Mouse (Mus musculus): Measurements from ENCODE around the gene Ahrr. TPM values are rescaled to one million over a fixed set of nuclear protein-coding genes. Genes with fewer than 3 reads are reported as not detected.
A peak's percentile ranks its signal among the peaks of the same experiment; 100 is the strongest.

The Ahrr gene
- polyA plus RNA-seq, 1 experiment, result 0.16 TPM

DNA sequence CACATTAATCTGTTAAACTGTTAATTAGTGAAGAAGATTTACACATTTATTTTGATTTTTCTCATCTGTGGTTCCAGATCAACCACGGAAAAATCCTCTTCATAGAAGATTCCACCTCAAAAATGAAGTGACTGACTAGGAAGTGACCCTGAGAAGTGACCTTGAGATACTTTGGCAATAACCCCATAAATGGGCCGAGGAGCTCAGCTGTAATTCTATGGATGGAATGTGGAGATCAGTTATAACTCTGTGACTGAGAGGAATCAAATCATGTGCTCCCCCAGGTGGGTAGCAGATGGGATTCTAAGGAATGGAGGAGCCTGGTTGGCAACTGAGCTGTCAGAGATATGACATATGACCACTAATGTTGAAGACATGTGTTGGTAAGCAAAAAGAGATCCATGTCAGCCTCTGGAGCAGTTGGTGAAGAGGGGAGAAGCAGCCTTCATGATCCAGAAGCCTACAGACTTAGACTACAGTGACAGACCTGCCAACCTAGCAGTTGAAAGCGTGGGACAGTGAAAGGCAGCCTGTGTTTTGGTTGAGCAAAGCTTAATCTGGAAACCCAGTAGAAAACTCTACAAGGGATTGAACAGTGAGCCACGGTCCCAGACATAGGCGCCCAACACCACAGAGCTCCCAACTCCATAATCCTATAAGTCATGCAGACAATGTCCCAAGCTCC is 109.0 kb downstream of the Ahrr start:
- TF ChIP-seq GATA1 (IDR thresholded peaks at IDR 0.05; ENCODE audit: borderline replicate concordance, low read length), result no peak
- no peak for TF ChIP-seq FLI1 (IDR thresholded peaks at IDR 0.05; ENCODE audit: low read length)
- 0 out of 2 replicates have a peak, but pooled peaks cover 4% of the 10 kb centered on the region for H3K4me1 ChIP-seq

DNA sequence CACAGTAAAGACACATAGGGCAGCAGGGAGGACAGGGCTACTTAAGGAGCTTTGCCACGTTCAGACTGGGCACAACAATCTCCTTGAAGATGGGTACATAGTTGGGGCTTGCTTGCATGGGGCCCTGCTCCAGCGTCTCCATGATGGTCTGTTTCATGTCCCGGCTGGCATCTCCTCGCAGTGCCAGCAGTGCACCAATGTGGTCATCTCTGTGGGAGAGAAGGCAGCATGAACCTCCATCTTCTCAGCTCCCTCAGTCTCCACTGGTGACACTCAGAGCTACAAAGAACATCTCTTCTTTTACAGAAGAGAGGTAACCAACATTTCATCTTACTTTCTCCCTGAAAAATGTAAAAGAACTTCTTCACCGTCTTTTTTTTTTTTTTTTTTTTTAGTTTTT is 120.1 kb downstream of the Ahrr start:
- no peak overlapping the region for H3K4me3 ChIP-seq (replicated peaks)
- H3K4me1 ChIP-seq, result peaks cover 5% of the 10 kb centered on the region; the same call in 1 of the 2 replicates
- no peak for TF ChIP-seq GATA1 (IDR thresholded peaks at IDR 0.05; ENCODE audit: borderline replicate concordance, low read length)
- no peak for TF ChIP-seq FLI1 (IDR thresholded peaks at IDR 0.05; ENCODE audit: low read length)
- H3K9me3 ChIP-seq, result no peaks in the 10 kb centered on the region
- peaks cover 2% of the 10 kb centered on the region for H3K27me3 ChIP-seq (replicated peaks)
- peaks cover 73% of the 10 kb centered on the region for H3K36me3 ChIP-seq (replicated peaks; ENCODE audit: low read length)

More for the DNA sequence above, 109.0 kb downstream of the Ahrr start:
- Histone ChIP-seq H3K27me3 (replicated peaks) (no peaks in the 10 kb centered on the region), H3K9me3 (no peaks in the 10 kb centered on the region), H3K36me3 (replicated peaks; ENCODE audit: low read length) (peaks cover 62% of the 10 kb centered on the region), H3K4me3 (replicated peaks) (no peak overlapping the region)

DNA sequence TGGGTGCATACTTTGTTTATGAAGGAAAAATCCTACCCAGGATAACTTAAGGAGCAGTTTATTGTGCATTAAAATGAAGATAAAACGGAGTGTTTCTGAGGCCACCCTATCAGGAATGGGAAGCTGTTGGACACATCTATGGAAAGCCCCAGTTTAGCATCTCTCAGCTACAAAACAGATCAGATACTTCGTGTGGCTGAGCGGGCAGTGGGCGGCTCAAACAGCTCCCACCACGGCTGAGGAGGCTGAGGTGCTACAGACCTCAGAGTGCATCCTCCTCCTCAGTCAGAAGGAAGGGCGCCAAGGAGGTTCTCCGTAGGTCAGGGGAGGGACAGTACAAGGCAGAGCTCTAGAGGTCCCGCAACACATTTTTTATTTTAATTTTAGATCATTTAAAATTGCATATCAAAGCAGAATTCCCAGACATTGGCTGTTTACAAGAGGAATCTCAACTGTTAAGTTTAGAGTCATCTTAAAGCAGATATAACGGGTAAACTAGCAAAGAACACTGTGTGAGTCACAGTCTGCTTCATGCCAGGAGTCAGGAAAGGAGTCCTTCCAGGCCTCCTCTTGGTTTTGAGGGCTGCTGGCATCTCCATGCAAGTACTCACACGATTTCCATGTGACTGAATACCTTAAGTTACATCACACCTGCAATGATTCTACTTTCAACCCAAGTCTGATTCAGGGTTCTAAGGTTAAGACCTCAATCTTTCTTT is 122.5 kb downstream of the Ahrr start:
- Histone ChIP-seq H3K4me3 (replicated peaks) (no peak overlapping the region), H3K36me3 (replicated peaks; ENCODE audit: low read length) (peaks cover 54% of the 10 kb centered on the region), H3K4me1 (peaks cover 12% of the 10 kb centered on the region; the same call in 1 of the 2 replicates), H3K9me3 (peaks cover 4% of the 10 kb centered on the region), H3K27me3 (replicated peaks) (peaks cover 18% of the 10 kb centered on the region)
- no peak for TF ChIP-seq FLI1 (IDR thresholded peaks at IDR 0.05; ENCODE audit: low read length)
- no peak for TF ChIP-seq GATA1 (IDR thresholded peaks at IDR 0.05; ENCODE audit: borderline replicate concordance, low read length)

DNA sequence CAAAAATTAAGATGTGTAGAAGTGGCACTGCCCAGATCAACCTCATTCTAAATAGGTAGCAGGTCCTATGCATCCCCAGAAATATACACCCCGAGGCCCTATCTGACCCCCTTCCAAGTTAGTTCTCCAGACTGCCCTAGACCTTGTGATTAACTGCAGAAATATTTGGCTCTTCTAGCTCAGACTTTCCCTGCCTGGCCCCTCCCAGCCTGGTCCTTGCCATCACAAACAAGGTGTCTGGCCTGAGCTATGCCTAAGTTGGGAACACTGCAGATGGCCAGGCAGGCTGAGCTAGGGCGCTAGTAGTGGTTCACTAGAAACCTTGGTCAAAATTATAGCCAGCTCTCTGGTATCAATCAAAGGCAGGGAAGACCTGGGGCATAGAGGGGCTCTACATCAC is 124.6 kb downstream of the Ahrr start:
- H3K9me3 ChIP-seq, result peaks cover 9% of the 10 kb centered on the region
- peaks cover 12% of the 10 kb centered on the region; the same call in 1 of the 2 replicates for H3K4me1 ChIP-seq
- TF ChIP-seq FLI1 (IDR thresholded peaks at IDR 0.05; ENCODE audit: low read length), result no peak
- TF ChIP-seq GATA1 (IDR thresholded peaks at IDR 0.05; ENCODE audit: borderline replicate concordance, low read length), result no peak
- peaks cover 33% of the 10 kb centered on the region for H3K36me3 ChIP-seq (replicated peaks; ENCODE audit: low read length)
- no peak overlapping the region for H3K4me3 ChIP-seq (replicated peaks)
- H3K27me3 ChIP-seq (replicated peaks), result peaks cover 31% of the 10 kb centered on the region

DNA sequence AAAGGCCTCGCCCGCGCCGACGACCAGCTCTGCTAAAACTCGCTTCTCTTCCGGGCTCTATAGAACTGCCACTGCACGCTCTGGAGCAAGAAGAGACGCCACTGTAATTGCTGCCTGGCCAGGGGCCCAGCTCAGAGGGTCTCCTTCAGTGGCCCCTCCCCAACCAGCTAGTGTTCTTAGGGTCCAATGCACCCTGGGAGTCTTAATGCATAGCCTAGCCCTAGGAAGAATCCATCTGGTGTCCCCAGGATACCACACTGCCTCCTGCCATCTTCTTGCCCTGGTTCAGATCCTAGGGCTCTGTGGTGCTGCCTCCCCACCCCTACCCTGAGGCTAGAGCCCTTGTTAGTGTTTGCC is 125.1 kb downstream of the Ahrr start:
- H3K4me3 ChIP-seq (replicated peaks), result peak overlapping the region; percentile 88
- H3K27me3 ChIP-seq (replicated peaks), result peaks cover 31% of the 10 kb centered on the region
- H3K36me3 ChIP-seq (replicated peaks; ENCODE audit: low read length), result peaks cover 30% of the 10 kb centered on the region
- TF ChIP-seq FLI1 (IDR thresholded peaks at IDR 0.05; ENCODE audit: low read length) (no peak), GATA1 (IDR thresholded peaks at IDR 0.05; ENCODE audit: borderline replicate concordance, low read length) (no peak)
- H3K4me1 ChIP-seq, result peaks cover 12% of the 10 kb centered on the region; the same call in 1 of the 2 replicates
- H3K9me3 ChIP-seq, result peaks cover 9% of the 10 kb centered on the region

DNA sequence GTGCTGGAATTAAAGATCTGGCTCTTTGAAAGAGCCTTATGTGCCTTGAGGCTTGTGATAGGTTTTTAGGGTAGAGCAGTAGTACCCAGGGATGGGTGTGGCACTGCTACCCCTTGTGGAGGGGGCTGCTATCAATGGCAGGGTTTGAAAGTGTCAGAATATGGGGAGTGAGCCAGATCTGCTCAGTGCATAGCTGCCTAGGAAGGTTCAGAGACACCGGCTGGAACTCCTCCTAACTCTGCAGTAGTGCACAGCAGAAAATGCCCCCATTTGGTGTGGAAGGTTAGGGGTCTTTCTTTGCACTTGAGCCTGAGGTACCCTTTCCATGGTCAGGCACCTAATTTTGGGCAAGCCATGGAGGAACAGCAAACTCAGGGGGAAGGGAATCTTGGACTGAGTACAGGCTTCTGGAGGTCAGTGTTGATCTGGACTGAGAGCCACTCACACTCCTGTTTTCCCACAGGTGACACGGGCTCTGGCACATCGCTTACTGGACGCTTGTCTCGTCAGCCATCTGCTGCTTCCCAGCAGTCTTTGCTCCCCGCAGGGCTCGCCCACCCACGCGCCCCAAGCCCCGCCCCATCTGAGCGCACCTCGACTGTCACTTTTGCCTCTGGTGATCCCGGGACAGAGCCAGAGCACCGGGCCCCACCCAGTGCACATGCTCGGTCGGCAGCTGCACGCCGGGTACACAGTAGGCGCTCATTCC is 125.6 kb downstream of the Ahrr start:
- peaks cover 32% of the 10 kb centered on the region for H3K27me3 ChIP-seq (replicated peaks)
- H3K4me3 ChIP-seq (replicated peaks), result peak overlapping the region; percentile 88
- H3K4me1 ChIP-seq, result peaks cover 12% of the 10 kb centered on the region; the same call in 1 of the 2 replicates
- H3K9me3 ChIP-seq, result peaks cover 9% of the 10 kb centered on the region
- peaks cover 25% of the 10 kb centered on the region for H3K36me3 ChIP-seq (replicated peaks; ENCODE audit: low read length)
- TF ChIP-seq GATA1 (IDR thresholded peaks at IDR 0.05; ENCODE audit: borderline replicate concordance, low read length), result no peak
- no peak for TF ChIP-seq FLI1 (IDR thresholded peaks at IDR 0.05; ENCODE audit: low read length)

Other genes with a start within 250 kb of the Ahrr start
- 1.7 TPM in 1 of 2 replicates, not detected in the other for gene Cep72, start 230.0 kb downstream of the Ahrr start, polyA plus RNA-seq (2012; ENCODE audit: insufficient read depth, low replicate concordance)
- not detected in 2 replicates for gene Slc9a3, start 170.9 kb downstream of the Ahrr start, polyA plus RNA-seq (2012; ENCODE audit: insufficient read depth, low replicate concordance)
- 18.1 TPM in 1 of 2 replicates, not detected in the other for gene Exoc3, start 83.6 kb downstream of the Ahrr start, polyA plus RNA-seq (2012; ENCODE audit: insufficient read depth, low replicate concordance)
- 41.2 and 72.5 TPM in 2 replicates for gene Pdcd6, start 25.2 kb upstream of the Ahrr start, polyA plus RNA-seq (2012; ENCODE audit: insufficient read depth, low replicate concordance)
- gene Sdha, start 57.9 kb upstream of the Ahrr start, polyA plus RNA-seq (2012; ENCODE audit: insufficient read depth, low replicate concordance), result 1.7 and 11.3 TPM in 2 replicates
- gene Ccdc127, start 58.0 kb upstream of the Ahrr start, polyA plus RNA-seq (2012; ENCODE audit: insufficient read depth, low replicate concordance), result 0.39 and 0.74 TPM in 2 replicates
- not detected in 2 replicates for gene Lrrc14b, start 71.7 kb upstream of the Ahrr start, polyA plus RNA-seq (2012; ENCODE audit: insufficient read depth, low replicate concordance)
- not detected in 2 replicates for gene Zfp72, start 98.5 kb upstream of the Ahrr start, polyA plus RNA-seq (2012; ENCODE audit: insufficient read depth, low replicate concordance)
- gene Ftl1-ps1, start 107.4 kb upstream of the Ahrr start, polyA plus RNA-seq (2012; ENCODE audit: insufficient read depth, low replicate concordance), result 42.6 and 52.8 TPM in 2 replicates
- 1.2 TPM in 1 of 2 replicates, not detected in the other for gene Zfp825, start 201.7 kb upstream of the Ahrr start, polyA plus RNA-seq (2012; ENCODE audit: insufficient read depth, low replicate concordance)